Mouse (Mus musculus) Patski (cell line): ENCODE measurements at regions not wholly inside any gene's neighbourhood (a gene's known extent, or its start where the extent isn't known, plus 50 kb on each side); places are given as distances from the start of the nearest gene placed in this dataset.

Source experiments
- ATAC-seq: fragments of 100-300 bp; one replicate; pipeline ENCODE4 v1.8.0; 2021
- CTCF ChIA-PET: fragments of 350-600 bp; sonication (Branson Sonifier 250); formaldehyde crosslinking; loops from one replicate; lab custom pipeline; 2022; ENCODE audit warnings: inconsistent platforms; lab: Charles Lee
- POLR2A ChIA-PET: fragments of 350-600 bp; sonication (Branson Sonifier 250); formaldehyde crosslinking; loops from one replicate; lab custom pipeline; 2022; ENCODE audit warnings: antibody characterized with exemption, inconsistent platforms; lab: Charles Lee
- DNase-seq: peaks from one replicate; pipeline ENCODE4 v3.0.0-alpha.2; 2011; ENCODE audit warnings: low read depth, low spot score
- H3K27me3 ChIP-seq: fragments of 371-371 bp; one replicate; pipeline ENCODE4 v1.5.1; 2021
- CTCF ChIP-seq: fragments of 100-300 bp; IDR thresholded peaks from one replicate; pipeline ENCODE4 v1.5.1; 2021
- in situ Hi-C: fragments of 300-500 bp; cut with MboI; formaldehyde crosslinking; loops from 3 replicates; pipeline ENCODE4 v1.11.1; 2018; ENCODE audit warnings: low pct_unique_long_range_greater_than_20kb, mixed read lengths

DNA sequence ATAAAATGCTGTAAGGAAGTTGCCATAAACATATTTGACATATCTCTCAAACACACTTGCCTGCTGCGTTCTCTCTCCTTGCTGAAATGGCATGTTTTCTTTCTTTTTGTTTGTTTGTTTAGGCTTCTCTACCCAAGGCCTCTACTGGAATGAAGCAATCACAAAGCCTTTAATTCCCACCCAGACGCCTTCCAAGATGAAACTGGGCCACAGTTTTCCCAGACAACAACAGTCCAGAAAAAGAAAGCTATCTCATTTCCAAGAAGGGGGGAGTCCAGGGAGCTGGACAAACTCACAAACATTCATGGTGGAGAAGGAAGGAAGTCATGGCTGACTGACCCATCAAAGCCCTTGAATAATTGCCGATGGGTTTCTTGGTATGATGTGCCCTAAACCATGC, 234.1 kb downstream of the Gm45692 start:
- DNase-seq (no peak), ATAC-seq (no peak)
- CTCF ChIA-PET: interaction anchor here (1.6 kb wide), 1 partner anchor 9 kb away, joined by 4 read pairs; no protein-coding TSS in a partner anchor
- in situ Hi-C loops: no loop called here
- no peak for TF ChIP-seq CTCF
- H3K27me3 ChIP-seq: peaks cover 3% of the 10 kb centered on the region
- POLR2A ChIA-PET: no interaction called here

- no peak for TF ChIP-seq CTCF
- POLR2A ChIA-PET: no interaction called here
- CTCF ChIA-PET: interaction anchor here (1.6 kb wide), 1 partner anchor 10 kb away, joined by 4 read pairs; no protein-coding TSS in a partner anchor
- in situ Hi-C loops: no loop called here
- ATAC-seq (no peak), DNase-seq (no peak)
- H3K27me3 ChIP-seq: no peaks in the 10 kb centered on the region
Measured at GRCm38 (mm10) chr8:26354516-26354915, 235.2 kb downstream of the Gm45692 start.

DNA sequence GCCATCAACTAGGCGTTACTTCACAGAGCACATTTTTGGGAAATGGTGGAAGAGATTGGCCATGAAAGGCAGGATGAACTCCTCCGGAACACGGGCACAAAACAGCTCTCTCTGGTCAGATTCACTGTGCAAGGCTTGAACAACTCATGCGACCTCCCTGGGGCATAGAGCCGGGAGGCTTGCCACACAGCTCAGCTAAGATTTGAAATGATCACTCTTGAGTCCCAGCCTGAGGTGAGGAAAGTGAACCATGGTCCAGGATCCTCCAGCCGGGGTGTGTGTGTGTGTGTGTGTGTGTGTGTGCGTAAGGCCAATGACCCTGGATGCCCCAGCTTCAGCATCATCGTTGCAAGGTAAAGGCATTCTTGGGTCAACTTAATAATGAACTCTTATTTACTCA, 237.5 kb downstream of the Gm45692 start:
- in situ Hi-C loops: no loop called here
- ChIA-PET CTCF (no interaction called here), POLR2A (no interaction called here)
- no peak for TF ChIP-seq CTCF
- H3K27me3 ChIP-seq: no peaks in the 10 kb centered on the region
- ATAC-seq (no peak), DNase-seq (no peak)

- CTCF ChIA-PET: no interaction called here
- DNase-seq: no peak
- in situ Hi-C loops: no loop called here
- H3K27me3 ChIP-seq: no peaks in the 10 kb centered on the region
- no peak for TF ChIP-seq CTCF
- no peak for ATAC-seq
- POLR2A ChIA-PET: no interaction called here
Measured at GRCm38 (mm10) chr8:26358711-26359136, 239.4 kb downstream of the Gm45692 start.

- ChIA-PET POLR2A (no interaction called here), CTCF (interaction anchor here (1.5 kb wide), 1 partner anchor 619 kb away, joined by 3 read pairs; no protein-coding TSS in a partner anchor)
- DNase-seq (no peak), ATAC-seq (no peak)
- no peaks in the 10 kb centered on the region for H3K27me3 ChIP-seq
- in situ Hi-C loops: no loop called here
- TF ChIP-seq CTCF: no peak
Measured at GRCm38 (mm10) chr8:26362366-26362765, 243.0 kb downstream of the Gm45692 start.

DNA sequence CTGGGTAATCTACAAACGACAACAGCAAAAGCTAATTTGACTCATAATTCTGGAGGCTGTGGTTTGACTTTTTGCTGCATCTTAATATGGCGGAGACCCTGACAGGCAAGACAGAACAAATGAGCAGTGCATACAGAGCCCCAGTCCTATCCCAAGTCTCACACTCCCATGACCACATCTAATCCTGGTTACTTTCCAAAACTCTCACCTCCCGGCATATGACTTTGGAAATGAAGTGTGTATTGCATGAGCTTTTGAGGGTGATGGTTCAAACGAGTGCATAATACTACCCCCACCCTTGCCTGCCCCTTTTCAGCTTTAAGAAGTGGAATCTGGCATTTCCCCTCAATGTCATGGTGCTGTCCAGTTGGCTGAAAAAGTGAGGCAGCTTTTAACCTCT, 244.3 kb downstream of the Gm45692 start:
- ATAC-seq (no peak), DNase-seq (no peak)
- in situ Hi-C loops: no loop called here
- POLR2A ChIA-PET: no interaction called here
- CTCF ChIA-PET: no interaction called here
- H3K27me3 ChIP-seq: no peaks in the 10 kb centered on the region
- no peak for TF ChIP-seq CTCF

DNA sequence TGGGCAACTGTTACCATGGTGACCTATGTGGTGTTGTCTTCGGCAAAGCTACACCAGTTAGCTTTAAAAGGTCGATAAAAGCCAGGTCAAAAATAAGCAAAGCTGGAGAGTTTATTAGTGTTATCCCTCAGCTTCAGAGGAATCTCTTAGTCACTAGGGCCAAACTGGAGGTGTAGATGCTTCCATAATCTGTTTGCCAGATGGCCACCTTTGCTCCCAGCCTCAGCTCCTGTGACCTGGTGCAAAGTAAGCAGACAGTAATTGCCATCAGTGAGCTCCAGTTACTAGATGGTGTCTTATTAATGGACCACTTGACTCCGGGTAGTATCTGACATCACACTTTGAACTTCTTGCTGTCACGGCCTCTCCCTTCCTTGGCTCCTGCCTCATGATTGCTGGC, 245.3 kb downstream of the Gm45692 start:
- no peak for TF ChIP-seq CTCF
- in situ Hi-C loops: no loop called here
- no peak for ATAC-seq
- ChIA-PET POLR2A (no interaction called here), CTCF (no interaction called here)
- DNase-seq: no peak
- no peaks in the 10 kb centered on the region for H3K27me3 ChIP-seq

GRCm38 (mm10) chr8:26380668-26381067, 261.3 kb downstream of the Gm45692 start:
- ChIA-PET CTCF (interaction anchor here (0.7 to 0.8 kb wide), 2 partner anchors 9 to 61 kb away, joined by 3 read pairs; no protein-coding TSS in a partner anchor), POLR2A (no interaction called here)
- DNase-seq: no peak
- peaks cover 16% of the 10 kb centered on the region for H3K27me3 ChIP-seq
- TF ChIP-seq CTCF: peak; percentile 76
- in situ Hi-C loops: no loop called here
- ATAC-seq: no peak

- peaks cover 6% of the 10 kb centered on the region for H3K27me3 ChIP-seq
- POLR2A ChIA-PET: no interaction called here
- ATAC-seq: no peak
- TF ChIP-seq CTCF: no peak
- no peak for DNase-seq
- in situ Hi-C loops: no loop called here
- CTCF ChIA-PET: no interaction called here
Measured at GRCm38 (mm10) chr8:26382426-26382825, 263.1 kb downstream of the Gm45692 start.

DNA sequence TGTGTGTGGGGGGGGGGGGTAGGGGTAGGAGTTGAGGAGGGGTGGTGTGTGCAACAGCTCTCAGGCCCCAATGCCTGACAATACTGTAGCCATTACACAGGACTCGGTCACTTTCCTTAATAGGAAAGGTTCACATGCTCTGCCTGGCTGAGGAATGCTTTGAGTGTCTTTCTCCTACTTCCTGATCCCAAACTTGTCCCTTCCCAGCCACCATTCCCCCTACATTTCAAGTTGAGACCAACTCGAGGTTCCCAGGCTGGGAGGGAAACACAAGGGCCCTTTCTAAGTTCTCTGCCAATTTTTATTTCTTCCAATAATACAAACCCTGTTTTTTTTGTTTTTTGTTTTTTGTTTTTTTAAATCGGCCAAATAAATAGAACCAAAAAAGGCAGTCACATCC, 264.6 kb downstream of the Gm45692 start:
- H3K27me3 ChIP-seq: peaks cover 6% of the 10 kb centered on the region
- DNase-seq: no peak
- in situ Hi-C loops: no loop called here
- ATAC-seq: no peak
- CTCF ChIA-PET: no interaction called here
- no peak for TF ChIP-seq CTCF
- POLR2A ChIA-PET: interaction anchor here (0.6 kb wide), 2 partner anchors 255 to 363 kb away, joined by 3 to 6 read pairs; no protein-coding TSS in a partner anchor

- ATAC-seq (peak; percentile 72), DNase-seq (no peak)
- CTCF ChIA-PET: no interaction called here
- TF ChIP-seq CTCF: no peak
- POLR2A ChIA-PET: interaction anchor here (0.6 kb wide), 1 partner anchor 254 kb away, joined by 3 read pairs; no protein-coding TSS in a partner anchor
- in situ Hi-C loops: no loop called here
- H3K27me3 ChIP-seq: peaks cover 6% of the 10 kb centered on the region
Measured at GRCm38 (mm10) chr8:26384305-26384993, 265.1 kb downstream of the Gm45692 start.
